Mouse (Mus musculus) heart, adult 2 months (tissue): ENCODE data around the gene Srsf9.

Experiments
- CTCF ChIP-seq: fragments of 200-600 bp; IDR thresholded peaks from 2 replicates; pipeline ENCODE4 v1.8.1; 2022; ENCODE audit warnings: antibody characterized with exemption, mild to moderate bottlenecking, moderate library complexity
- EP300 ChIP-seq: fragments of 200-500 bp; IDR thresholded peaks from 2 replicates; pipeline ENCODE4 v1.6.1; 2011; ENCODE audit warnings: low read depth, low read length, control low read depth; ENCODE audit not compliant: insufficient read depth
- POLR2A ChIP-seq: fragments of 200-500 bp; IDR thresholded peaks from 2 replicates; pipeline ENCODE4 v1.6.1; 2011; ENCODE audit warnings: mild to moderate bottlenecking, low read depth, low read length, control low read depth; ENCODE audit not compliant: insufficient read depth

- no peak for TF ChIP-seq POLR2A
- no peak for TF ChIP-seq CTCF
- no peak for TF ChIP-seq EP300
Observed at GRCm38 (mm10) chr5:115362819-115363714, 36.1 kb downstream of the Srsf9 start.
